Mouse (Mus musculus): ENCODE measurements around the gene Stat6. TPM values are rescaled to one million over a fixed set of nuclear protein-coding genes. Genes with fewer than 3 reads are reported as not detected.
A peak's percentile ranks its signal among the peaks of the same experiment; 100 is the strongest.

Gene Stat6
- total RNA-seq, 2 experiments from 2014 or later = 82.5 to 128 TPM

- ATAC-seq (ENCODE audit: poor library complexity, severe bottlenecking) = 0 out of 2 replicates have a peak, but pooled peaks have one; percentile 27
Observed at GRCm38 (mm10) chr10:127705783-127706182, 63.0 kb downstream of the Stat6 start.

- no peak for ATAC-seq (ENCODE audit: poor library complexity, severe bottlenecking)
Observed at GRCm38 (mm10) chr10:127707721-127708120, 64.9 kb downstream of the Stat6 start.

DNA sequence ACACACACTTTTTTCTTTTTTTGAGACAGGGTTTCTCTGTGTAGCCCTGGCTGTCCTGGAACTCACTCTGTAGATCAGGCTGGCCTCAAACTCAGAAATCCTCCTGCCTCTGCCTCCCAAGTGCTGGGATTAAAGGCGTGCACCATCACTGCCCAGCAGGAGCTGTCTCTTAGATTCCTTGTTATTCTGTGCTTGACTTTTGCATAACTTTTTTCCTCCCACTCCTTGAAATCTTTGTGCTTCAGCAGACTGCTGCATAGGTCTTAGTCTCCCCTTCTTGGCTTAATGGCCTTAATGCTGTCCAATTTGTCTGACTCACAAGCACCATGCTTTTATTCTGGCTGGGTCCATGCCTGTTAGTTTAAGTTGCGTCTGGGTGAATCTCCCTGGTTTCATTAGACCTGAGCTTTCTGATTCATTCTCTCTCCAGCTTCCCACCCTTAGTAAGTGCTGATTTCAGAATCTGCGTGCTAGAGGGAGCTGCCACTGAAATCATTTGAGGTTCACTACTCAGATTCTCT lies 66.1 kb downstream of the Stat6 start:
- ATAC-seq (ENCODE audit: poor library complexity, severe bottlenecking) = no peak

DNA sequence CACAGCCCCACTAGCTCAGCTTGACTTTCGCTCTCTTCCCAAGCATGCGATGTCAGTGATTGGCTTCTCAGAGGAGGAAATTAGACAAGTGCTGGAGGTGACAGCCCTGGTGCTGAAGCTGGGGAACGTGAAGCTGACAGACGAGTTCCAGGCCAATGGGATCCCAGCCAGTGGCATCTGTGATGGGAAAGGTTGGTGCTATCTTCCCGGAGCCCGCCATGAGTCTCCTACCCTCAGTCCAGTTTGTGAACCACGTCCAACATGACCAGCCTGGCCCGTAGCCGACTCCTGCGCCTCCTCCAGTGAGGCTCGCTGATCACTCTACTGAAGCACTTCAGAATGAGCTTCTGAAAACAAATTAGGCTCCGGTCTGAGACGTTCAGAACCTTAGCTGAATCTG lies 67.5 kb downstream of the Stat6 start:
- no peak for ATAC-seq (ENCODE audit: poor library complexity, severe bottlenecking)

Other genes with a start within 250 kb of the Stat6 start
- 1.2 TPM in 1 of 2 replicates, not detected in the other for gene Stac3, start 141.3 kb upstream of the Stat6 start, total RNA-seq (2015)
- 0.40 TPM in 1 of 2 replicates, not detected in the other for gene Stac3, start 141.3 kb upstream of the Stat6 start, total RNA-seq (2017)
- not detected in 2 replicates for gene Ndufa4l2, start 128.0 kb upstream of the Stat6 start, total RNA-seq (2015)
- gene Ndufa4l2, start 128.0 kb upstream of the Stat6 start, total RNA-seq (2017) = not detected in 2 replicates
- gene Shmt2, start 120.5 kb upstream of the Stat6 start, total RNA-seq (2015) = 31.3 and 31.9 TPM in 2 replicates
- gene Shmt2, start 120.5 kb upstream of the Stat6 start, total RNA-seq (2017) = 27.8 and 33.1 TPM in 2 replicates
- gene Nxph4, start 108.4 kb upstream of the Stat6 start, total RNA-seq (2015) = not detected in 2 replicates
- not detected in 2 replicates for gene Nxph4, start 108.4 kb upstream of the Stat6 start, total RNA-seq (2017)
- gene Lrp1, start 21.8 kb upstream of the Stat6 start, total RNA-seq (2015) = 85.5 and 104 TPM in 2 replicates
- 62.4 and 72.2 TPM in 2 replicates for gene Lrp1, start 21.8 kb upstream of the Stat6 start, total RNA-seq (2017)
- 15.2 and 18.4 TPM in 2 replicates for gene Nemp1, start 23.9 kb downstream of the Stat6 start, total RNA-seq (2015)
- 17.0 and 17.5 TPM in 2 replicates for gene Nemp1, start 23.9 kb downstream of the Stat6 start, total RNA-seq (2017)
- 2.0 and 2.6 TPM in 2 replicates for gene Nab2, start 25.6 kb downstream of the Stat6 start, total RNA-seq (2015)
- 2.3 and 2.4 TPM in 2 replicates for gene Nab2, start 25.6 kb downstream of the Stat6 start, total RNA-seq (2017)
- 0.16 TPM in 1 of 2 replicates, not detected in the other for gene Myo1a, start 62.2 kb downstream of the Stat6 start, total RNA-seq (2015)
- 0.20 TPM in 1 of 2 replicates, not detected in the other for gene Myo1a, start 62.2 kb downstream of the Stat6 start, total RNA-seq (2017)
- gene Tac2, start 81.5 kb downstream of the Stat6 start, total RNA-seq (2015) = 1.1 and 1.8 TPM in 2 replicates
- gene Tac2, start 81.5 kb downstream of the Stat6 start, total RNA-seq (2017) = 0.37 and 0.51 TPM in 2 replicates
- 3.3 and 5.1 TPM in 2 replicates for gene Zbtb39, start 96.6 kb downstream of the Stat6 start, total RNA-seq (2015)
- gene Zbtb39, start 96.6 kb downstream of the Stat6 start, total RNA-seq (2017) = 3.2 and 4.3 TPM in 2 replicates
- gene Gpr182, start 108.7 kb downstream of the Stat6 start, total RNA-seq (2015) = not detected in 2 replicates
- gene Gpr182, start 108.7 kb downstream of the Stat6 start, total RNA-seq (2017) = 0.11 TPM in 1 of 2 replicates, not detected in the other
- not detected in 2 replicates for gene Rdh1, start 116.7 kb downstream of the Stat6 start, total RNA-seq (2015)
- gene Rdh1, start 116.7 kb downstream of the Stat6 start, total RNA-seq (2017) = not detected in 2 replicates
- gene Rdh16f1, start 116.8 kb downstream of the Stat6 start, total RNA-seq (2015) = not detected in 2 replicates
- not detected in 2 replicates for gene Rdh16f1, start 116.8 kb downstream of the Stat6 start, total RNA-seq (2017)
- gene Rdh9, start 133.4 kb downstream of the Stat6 start, total RNA-seq (2015) = not detected in 2 replicates
- gene Rdh9, start 133.4 kb downstream of the Stat6 start, total RNA-seq (2017) = not detected in 2 replicates
- not detected in 2 replicates for gene Rdh16, start 158.2 kb downstream of the Stat6 start, total RNA-seq (2015)
- not detected in 2 replicates for gene Rdh16, start 158.2 kb downstream of the Stat6 start, total RNA-seq (2017)
- not detected in 2 replicates for gene Rdh19, start 206.9 kb downstream of the Stat6 start, total RNA-seq (2015)
- gene Rdh19, start 206.9 kb downstream of the Stat6 start, total RNA-seq (2017) = not detected in 2 replicates
- not detected in 2 replicates for gene Rdh16f2, start 223.5 kb downstream of the Stat6 start, total RNA-seq (2015)
- not detected in 2 replicates for gene Rdh16f2, start 223.5 kb downstream of the Stat6 start, total RNA-seq (2017)
- not detected in 2 replicates for gene Rdh7, start 245.8 kb downstream of the Stat6 start, total RNA-seq (2015)
- gene Rdh7, start 245.8 kb downstream of the Stat6 start, total RNA-seq (2017) = not detected in 2 replicates

Measured in megakaryocyte, adult 5-6 weeks (primary cell).